Mouse (Mus musculus) heart, adult 9 months (tissue): ENCODE data around the gene Dlgap4.
"Not testable (repeated sequence)": the region's sequence is repeated elsewhere in the genome, so short reads cannot be mapped to it uniquely, and the experiment has no call there.

Experiments
- DNase-seq, 2 experiments: peaks; one replicate each; pipeline ENCODE4 v3.0.0; 2022; ENCODE audit warnings: low spot score in 2 of 2

Gene Dlgap4

GRCm38 (mm10) chr2:156775455-156776435 is 162.2 kb downstream of the Dlgap4 start:
- DNase-seq: no peak

DNA sequence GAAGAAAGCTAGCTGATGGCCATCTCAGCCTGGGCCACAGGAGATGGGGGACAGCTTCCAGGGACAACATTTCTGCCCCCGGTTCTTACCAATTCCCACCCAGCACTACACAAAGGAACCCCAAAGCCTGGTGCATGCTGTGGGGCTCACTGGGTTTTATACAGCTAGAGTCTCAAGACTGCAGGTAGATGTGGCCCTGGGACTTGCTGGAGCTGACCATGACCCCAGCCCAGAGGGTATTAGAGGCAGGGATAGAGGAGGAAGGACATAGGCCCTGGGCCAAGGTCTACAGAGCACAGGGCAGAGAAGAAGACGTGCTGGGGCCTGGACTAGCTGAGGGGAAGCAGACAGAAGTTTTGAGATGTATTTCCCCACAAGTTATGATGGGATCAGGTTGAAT is 163.4 kb downstream of the Dlgap4 start:
- DNase-seq: no peak

DNA sequence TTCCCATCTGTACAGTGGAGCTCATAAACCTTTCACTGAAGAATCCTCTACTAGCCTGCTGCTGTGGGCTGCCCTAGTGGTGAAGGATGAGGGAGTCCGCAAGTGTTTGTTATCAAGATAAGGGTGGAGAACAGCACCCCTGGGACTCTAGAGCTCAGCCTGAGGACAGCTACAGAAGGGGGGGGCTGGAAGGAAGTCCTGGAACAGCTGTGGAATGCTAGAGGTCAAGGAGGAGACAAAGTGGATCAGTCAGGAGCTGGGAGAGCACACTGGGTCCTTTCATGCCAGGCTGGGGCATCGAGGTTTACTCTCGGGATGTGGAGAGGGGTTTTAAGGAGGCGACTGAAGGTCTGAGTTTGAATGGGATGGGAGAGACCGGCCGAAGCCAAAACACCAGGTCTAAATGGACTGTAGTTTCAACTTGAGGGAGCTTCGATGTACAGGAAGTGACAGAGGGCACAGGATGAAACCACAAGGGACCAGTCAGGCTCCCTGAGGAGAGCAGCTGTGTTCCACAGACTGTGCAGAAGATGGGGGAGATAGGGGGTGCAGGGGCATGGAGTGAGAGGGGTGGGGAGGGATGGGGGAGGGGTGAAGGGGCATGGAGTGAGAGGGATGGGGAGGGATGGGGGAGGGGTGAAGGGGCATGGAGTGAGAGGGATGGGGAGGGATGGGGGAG is 164.0 kb downstream of the Dlgap4 start:
- DNase-seq: peak in 1 of 2 experiments; percentile 39

DNA sequence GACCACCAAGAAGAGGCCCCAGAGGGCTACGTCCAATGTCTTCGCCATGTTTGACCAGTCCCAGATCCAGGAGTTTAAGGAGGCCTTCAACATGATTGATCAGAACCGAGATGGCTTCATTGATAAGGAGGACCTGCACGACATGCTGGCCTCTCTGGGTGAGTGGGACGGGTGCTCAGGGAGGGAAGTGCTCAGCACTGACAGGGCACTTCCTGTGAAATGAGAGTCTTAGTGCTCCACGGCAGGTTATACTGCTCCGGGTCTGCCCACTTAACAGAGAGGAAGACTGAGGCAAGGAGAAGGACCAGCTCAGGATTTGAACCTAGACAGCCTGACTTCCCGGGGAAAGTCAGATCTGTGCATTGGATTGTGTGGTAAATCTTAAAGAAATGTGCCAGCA is 165.1 kb downstream of the Dlgap4 start:
- no peak for DNase-seq

DNA sequence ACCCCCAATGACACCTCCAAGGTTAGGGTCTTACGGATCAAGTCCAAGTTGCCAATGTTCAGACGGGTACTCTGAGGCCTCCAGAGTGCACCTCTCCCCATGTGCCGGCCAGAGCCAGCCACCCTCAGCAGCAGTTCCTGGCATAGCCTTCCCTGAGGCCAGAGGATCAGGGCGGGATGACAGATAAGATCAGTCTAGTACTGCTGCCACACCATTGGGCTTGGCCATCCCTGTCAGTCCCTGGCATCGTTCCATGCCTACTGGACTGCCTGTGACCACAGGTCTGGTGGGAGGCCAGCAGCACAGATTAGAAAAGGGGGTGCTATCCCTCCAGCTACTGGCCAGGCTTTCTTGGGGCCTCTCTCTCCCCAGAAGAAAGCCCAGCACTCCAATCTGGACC is 165.5 kb downstream of the Dlgap4 start:
- DNase-seq: no peak

DNA sequence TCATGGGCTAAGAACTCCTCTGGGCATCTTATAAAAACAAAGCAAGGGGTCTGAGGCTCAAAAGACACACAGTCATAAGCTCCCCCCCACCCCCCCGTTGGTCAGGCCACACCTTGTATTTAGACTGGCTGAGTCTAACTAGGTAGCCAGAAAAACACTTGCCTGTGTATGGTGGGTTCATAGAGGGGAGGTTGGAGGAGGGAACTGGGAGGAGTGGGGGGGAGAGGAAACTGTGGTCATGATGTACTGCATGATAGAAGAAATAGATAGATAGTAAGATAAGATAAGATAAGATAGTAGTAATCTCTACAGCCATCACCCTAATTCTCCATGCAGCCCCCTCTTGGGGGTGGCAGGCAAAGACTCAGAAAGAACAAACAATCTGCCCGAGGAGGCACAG is 166.0 kb downstream of the Dlgap4 start:
- no peak for DNase-seq

DNA sequence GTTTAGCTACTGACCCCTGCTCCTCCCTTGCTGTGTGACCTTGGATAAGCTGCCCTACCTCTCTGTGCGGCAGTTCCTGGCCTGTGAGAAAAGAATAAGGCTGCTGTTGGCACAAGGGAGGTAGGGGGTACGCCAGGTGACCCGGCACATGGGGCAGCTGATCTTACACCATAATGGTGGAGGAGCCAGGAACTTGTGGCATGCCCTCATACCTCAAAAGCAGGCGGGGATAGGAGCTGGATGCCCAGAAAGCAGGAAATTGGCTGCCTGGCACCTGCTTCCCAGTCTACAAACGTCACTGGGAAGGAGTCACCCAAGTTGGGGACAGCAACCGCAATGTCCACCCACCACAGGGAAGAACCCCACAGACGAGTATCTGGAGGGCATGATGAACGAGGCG is 166.6 kb downstream of the Dlgap4 start:
- no peak for DNase-seq

- no peak for DNase-seq
Observed at GRCm38 (mm10) chr2:156780752-156781151, 167.2 kb downstream of the Dlgap4 start.

DNA sequence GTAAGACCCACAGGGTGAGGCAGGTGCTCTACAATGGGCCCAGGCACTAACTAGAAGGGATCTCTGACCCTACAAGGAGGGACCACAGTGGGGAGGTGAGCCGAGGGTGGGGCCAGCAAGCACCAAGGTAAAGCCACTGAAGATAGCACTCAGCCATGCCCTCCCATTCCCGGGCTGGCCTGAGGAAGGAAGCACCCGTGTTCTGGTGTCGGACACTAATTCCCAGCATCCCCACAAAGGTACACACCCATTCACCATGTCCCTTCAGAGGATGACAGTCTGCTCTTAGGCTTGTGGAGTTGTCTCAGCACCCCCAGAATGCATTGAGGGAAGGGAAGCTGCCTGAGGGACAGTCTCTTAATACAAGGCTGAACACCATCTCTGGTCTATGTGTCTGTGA is 167.8 kb downstream of the Dlgap4 start:
- no peak for DNase-seq

- DNase-seq: no peak
Observed at GRCm38 (mm10) chr2:156781836-156782480, 168.5 kb downstream of the Dlgap4 start.

DNA sequence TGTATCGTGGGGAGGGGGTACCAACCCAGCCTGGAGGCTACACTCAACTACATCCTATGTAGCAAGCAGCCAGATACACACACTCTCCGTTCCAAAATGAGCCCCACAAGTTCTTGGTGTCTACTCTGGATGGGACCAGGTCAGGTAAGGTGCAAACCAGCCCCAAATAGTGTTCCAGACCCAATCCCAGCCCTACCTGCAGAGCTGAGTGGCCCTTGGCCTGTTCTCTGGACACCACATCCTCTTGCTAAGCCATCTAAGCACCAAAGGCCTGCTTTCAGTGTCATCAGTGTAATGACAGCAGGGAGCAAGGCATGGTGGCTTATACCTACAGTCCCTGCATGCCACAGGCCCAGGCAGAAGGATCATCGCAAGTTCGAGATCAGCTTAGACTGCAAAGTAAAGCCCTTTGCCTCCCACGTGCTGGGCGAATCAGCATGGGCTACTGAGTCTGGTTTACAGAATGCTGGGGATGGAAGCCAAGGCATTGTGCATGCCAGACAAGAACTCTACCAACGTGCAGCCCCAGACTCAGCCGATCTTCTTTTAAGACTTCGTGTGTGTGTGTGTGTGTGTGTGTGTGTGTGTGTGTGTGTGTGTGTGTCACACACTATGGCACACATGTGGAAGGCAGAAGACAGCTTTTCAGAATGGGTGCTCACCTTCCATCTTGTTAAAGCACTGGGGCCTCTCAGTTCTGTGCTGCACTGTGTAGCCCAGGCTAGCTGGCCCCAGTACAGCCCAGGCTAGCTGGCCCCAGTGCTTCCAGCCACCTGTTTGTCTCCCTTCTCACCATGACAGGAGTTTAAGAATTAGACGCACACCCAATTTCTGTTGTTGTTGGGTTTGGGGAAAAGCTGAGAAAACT is 169.2 kb downstream of the Dlgap4 start:
- no peak for DNase-seq

- no peak for DNase-seq
Observed at GRCm38 (mm10) chr2:156783349-156783728, 169.8 kb downstream of the Dlgap4 start.

DNA sequence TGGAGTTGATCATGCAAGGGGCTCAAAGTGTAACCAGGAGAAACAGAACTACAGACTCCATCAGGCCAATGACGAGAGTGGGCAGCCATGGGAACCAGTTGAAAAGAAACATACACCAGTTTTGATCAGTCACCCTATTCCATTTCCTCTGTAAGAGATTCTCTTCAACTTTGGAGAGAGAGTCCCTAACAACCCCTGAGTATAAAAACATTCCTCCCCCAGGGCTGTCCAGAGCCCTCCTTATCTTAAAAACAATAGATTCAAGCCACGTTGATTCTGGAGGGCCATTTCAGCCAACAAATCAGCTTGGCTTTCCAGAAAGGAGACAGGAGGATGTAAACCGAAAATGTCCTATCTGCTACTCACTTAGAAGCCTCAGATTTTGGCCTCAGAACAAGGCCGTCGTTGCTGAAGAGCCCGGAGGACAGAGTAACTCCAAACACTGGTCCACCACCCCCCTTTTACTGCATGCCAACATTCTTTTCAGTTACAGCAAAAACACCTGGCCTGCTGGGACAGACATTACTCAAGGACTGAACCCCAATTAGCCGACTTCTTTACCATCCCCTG is 170.6 kb downstream of the Dlgap4 start:
- no peak for DNase-seq

- no peak for DNase-seq
Observed at GRCm38 (mm10) chr2:156784891-156785290, 171.4 kb downstream of the Dlgap4 start.

DNA sequence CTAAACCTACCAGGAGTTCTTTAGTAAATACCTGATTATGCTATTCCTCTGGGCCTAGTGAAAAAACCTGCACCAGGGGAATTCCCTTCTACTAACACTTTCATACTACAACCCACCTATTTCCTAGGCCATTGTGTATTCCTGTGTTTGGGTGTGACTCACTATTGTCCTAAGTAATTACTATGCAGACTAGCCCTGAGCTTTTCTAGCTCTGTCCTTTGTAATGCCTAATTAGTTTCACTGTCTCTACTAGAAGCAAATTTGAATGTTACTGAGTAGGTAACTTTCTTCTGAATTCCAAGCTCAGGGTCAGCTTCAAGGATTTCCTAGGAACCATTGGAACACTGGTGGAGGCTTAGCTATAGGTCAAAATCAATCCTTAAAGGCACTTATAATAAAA is 172.9 kb downstream of the Dlgap4 start:
- DNase-seq: not testable (repeated sequence)

- no peak for DNase-seq
Observed at GRCm38 (mm10) chr2:156787090-156787775, 173.7 kb downstream of the Dlgap4 start.

- DNase-seq: no peak
Observed at GRCm38 (mm10) chr2:156787776-156788105, 174.2 kb downstream of the Dlgap4 start.

DNA sequence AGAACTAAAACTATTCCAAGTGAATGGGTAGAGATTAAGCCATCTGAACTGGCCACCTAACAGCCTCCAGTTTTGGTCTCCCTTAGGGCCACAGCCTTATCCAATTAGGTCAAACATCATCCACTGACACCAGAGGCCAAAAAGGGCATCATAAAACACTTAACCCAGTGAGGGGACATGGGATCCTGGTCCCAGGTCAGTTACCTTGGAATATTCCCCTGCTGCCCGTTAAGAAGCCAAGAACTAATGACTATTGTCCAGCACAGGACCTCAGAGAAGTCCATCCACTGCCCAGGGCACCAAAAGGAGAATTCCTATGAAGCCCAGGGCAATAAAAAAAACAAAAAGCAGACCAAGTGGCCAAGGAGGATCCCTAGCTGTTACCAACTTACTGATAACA is 175.3 kb downstream of the Dlgap4 start:
- no peak for DNase-seq

DNA sequence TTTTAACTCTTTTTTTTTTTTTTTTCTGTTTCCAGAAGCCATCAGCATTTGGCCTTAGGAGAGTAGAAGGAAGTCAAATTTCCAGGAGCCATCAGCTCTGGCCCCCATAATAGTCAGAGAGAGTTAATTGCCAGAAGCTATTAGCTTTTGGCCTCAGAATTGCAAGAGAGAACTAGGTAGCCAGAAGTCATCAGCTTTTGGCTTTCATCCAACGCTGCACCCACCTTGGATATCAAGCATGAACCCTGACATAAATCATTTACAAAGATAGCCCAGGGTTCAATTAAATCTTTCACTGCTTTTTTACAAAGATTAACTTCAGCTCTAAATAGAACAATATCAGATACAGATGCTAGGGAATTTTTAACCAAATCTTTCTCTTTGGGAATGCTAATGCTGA is 185.0 kb downstream of the Dlgap4 start:
- no peak for DNase-seq

DNA sequence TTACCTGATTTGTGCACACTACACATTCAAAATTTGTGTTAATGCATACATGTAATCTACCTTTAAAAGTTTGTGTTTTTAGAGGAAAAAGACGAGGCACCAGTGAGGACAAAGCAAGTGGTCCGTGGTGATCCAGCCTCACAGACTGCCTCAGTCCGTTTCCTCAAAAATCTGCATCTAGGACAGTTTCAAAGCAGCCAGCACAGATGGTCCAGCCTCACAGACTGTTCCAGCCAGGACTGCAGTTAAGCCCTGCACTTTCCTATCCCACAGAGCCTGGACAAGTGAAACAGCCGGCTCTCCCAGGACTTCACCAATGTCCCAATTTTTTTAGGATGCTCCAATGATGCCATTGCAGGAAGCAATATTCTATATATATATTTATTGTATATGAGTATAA is 187.5 kb downstream of the Dlgap4 start:
- no peak for DNase-seq

GRCm38 (mm10) chr2:156802116-156802515 is 188.6 kb downstream of the Dlgap4 start:
- not testable (repeated sequence) for DNase-seq
